33 mouse cellular contexts compared by ENCODE assay signal in genomic region chr11:110967019-110967761, GRCm38 (mm10). TPM values are rescaled to one million over a fixed set of nuclear protein-coding genes. Genes with fewer than 3 reads are reported as not detected.
DNase-seq lines count a peak whose midpoint lies in the region; ATAC-seq and TF ChIP-seq lines count a peak whose summit lies in the region.
"Had no signal": no experiment of that assay in that cellular context is flagged by ENCODE, and none has a peak within 500 bp of the region (broad histone marks: within the 10 kb centered on the region; RNA-seq: fewer than 3 reads in every experiment).

No protein-coding gene starts in this region.

- no peaks in the 10 kb centered on the region for H3K27me3 ChIP-seq in Patski
- no peaks in the 10 kb centered on the region for H3K27me3 ChIP-seq in intestine, embryonic 15.5 days (replicated peaks)
- H3K27me3 ChIP-seq: embryonic facial prominence, embryonic 15.5 days; heart, embryonic 12.5 days; hindbrain, embryonic 13.5 days; limb, embryonic 15.5 days; midbrain, embryonic 15.5 days; neural tube, embryonic 15.5 days had no signal

- H3K27ac ChIP-seq in intestine, embryonic 15.5 days = no peak overlapping the region
- H3K27ac ChIP-seq: embryonic facial prominence, embryonic 15.5 days; hindbrain, embryonic 13.5 days; limb, embryonic 10.5 days; limb, embryonic 15.5 days; liver, embryonic 14.5 days; midbrain, embryonic 10.5 days; midbrain, embryonic 15.5 days; neural tube, embryonic 15.5 days had no signal

- WGBS in intestine, embryonic 15.5 days = 68% methylated on average over 11 of the region's 11 CpGs

- POLR2A ChIA-PET in Patski (lab: Charles Lee) = interaction anchor here (0.6 kb wide), 3 partner anchors 21 to 132 kb away, joined by 3 read pairs; no protein-coding TSS in a partner anchor

- CTCF ChIA-PET in Patski (lab: Charles Lee) = interaction anchor here (1.0 to 1.6 kb wide), 4 partner anchors 17 to 154 kb away, joined by 3 to 6 read pairs (median 4); no protein-coding TSS in a partner anchor

- no peak overlapping the region for H3K4me3 ChIP-seq in intestine, embryonic 15.5 days (replicated peaks)
- H3K4me3 ChIP-seq: embryonic facial prominence, embryonic 15.5 days; heart, embryonic 12.5 days; hindbrain, embryonic 13.5 days; limb, embryonic 10.5 days; limb, embryonic 15.5 days; midbrain, embryonic 10.5 days; midbrain, embryonic 15.5 days; neural tube, embryonic 15.5 days had no signal

- DNase-seq in Patski (ENCODE audit: low read depth, low spot score) = no peak
- DNase-seq in kidney, adult 9 months = peak; percentile 35
- DNase-seq in kidney, postnatal 14 days = peak; percentile 15
- DNase-seq in layer of hippocampus, adult 18-20 months (ENCODE audit: low spot score in 2 of 2) = no peak
- no peak for DNase-seq in spleen, postnatal 14 days (ENCODE audit: low spot score in 2 of 2)
- DNase-seq: adrenal gland, postnatal 14 days; cerebellum, adult 18-20 months; cerebellum, postnatal 10 days; gastrocnemius, postnatal 25 days; heart, adult 11 months; heart, postnatal 4 days; layer of hippocampus, adult 9-11 months; lung, adult 2 months; lung, postnatal 14 days; retina, postnatal 1 day; right cerebral cortex, postnatal 14 days; thymus, postnatal 25 days had no signal

- peak; percentile 49 for ATAC-seq in Patski
- 0 out of 2 replicates have a peak, but pooled peaks have one; percentile 17 for ATAC-seq in intestine, embryonic 15.5 days
- ATAC-seq in erythroblast, adult 5-6 weeks (replicated peaks; ENCODE audit: low FRiP score, poor library complexity, severe bottlenecking) = no peak
- ATAC-seq: forebrain, embryonic 14.5 days; midbrain, embryonic 15.5 days had no signal

- no peak overlapping the region for H3K4me2 ChIP-seq in intestine, embryonic 15.5 days (replicated peaks)
- H3K4me2 ChIP-seq: embryonic facial prominence, embryonic 15.5 days; heart, embryonic 12.5 days; hindbrain, embryonic 13.5 days; limb, embryonic 15.5 days; midbrain, embryonic 15.5 days; neural tube, embryonic 15.5 days had no signal

- H3K36me3 ChIP-seq in intestine, embryonic 15.5 days = no peaks in the 10 kb centered on the region
- H3K36me3 ChIP-seq: embryonic facial prominence, embryonic 15.5 days; heart, embryonic 12.5 days; hindbrain, embryonic 13.5 days; limb, embryonic 10.5 days; limb, embryonic 15.5 days; midbrain, embryonic 10.5 days; midbrain, embryonic 15.5 days; neural tube, embryonic 15.5 days had no signal

- in situ Hi-C loops in Patski (cut with MboI; ENCODE audit: low pct_unique_long_range_greater_than_20kb) = no loop called here

- no peak overlapping the region for H3K9ac ChIP-seq in intestine, embryonic 15.5 days
- H3K9ac ChIP-seq: embryonic facial prominence, embryonic 15.5 days; heart, embryonic 12.5 days; hindbrain, embryonic 13.5 days; limb, embryonic 15.5 days; liver, embryonic 14.5 days; midbrain, embryonic 15.5 days; neural tube, embryonic 15.5 days had no signal

- H3K4me1 ChIP-seq in intestine, embryonic 15.5 days (replicated peaks) = no peaks in the 10 kb centered on the region
- H3K4me1 ChIP-seq: embryonic facial prominence, embryonic 15.5 days; hindbrain, embryonic 13.5 days; midbrain, embryonic 15.5 days; neural tube, embryonic 15.5 days had no signal

- no peak for TF ChIP-seq CTCF in Patski (IDR thresholded peaks at IDR 0.05)

- no peaks in the 10 kb centered on the region for H3K9me3 ChIP-seq in intestine, embryonic 15.5 days
- H3K9me3 ChIP-seq: embryonic facial prominence, embryonic 15.5 days; heart, embryonic 12.5 days; hindbrain, embryonic 13.5 days; limb, embryonic 10.5 days; limb, embryonic 15.5 days; midbrain, embryonic 10.5 days; midbrain, embryonic 15.5 days; neural tube, embryonic 15.5 days had no signal

RNA-seq across cellular contexts. Expression of gene Kcnj16, which starts 0.6 kb away (rescaled TPM):
- 117 TPM for polyA plus RNA-seq in Patski (2021)
- polyA plus RNA-seq in intestine, embryonic 15.5 days (2015; fragmentation: Nextera tagmentation; extraction: Ambion mirVana) = 0.14 TPM in 2 replicates
- total RNA-seq in layer of hippocampus, adult 18-20 months (2021) = 10 to 100 TPM; 18.9 to 22.0 TPM
- total RNA-seq in erythroblast, adult 5-6 weeks (2015; ENCODE audit: low replicate concordance) = not detected in 2 replicates
- total RNA-seq in erythroblast, adult 5-6 weeks (2017; ENCODE audit: low replicate concordance) = 0.14 and 0.43 TPM in 2 replicates
- total RNA-seq: common myeloid progenitor, adult 5-6 weeks; gastrocnemius, postnatal 25 days; heart, postnatal 4 days; megakaryocyte progenitor cell, adult 5-6 weeks; MEL had no signal
- polyA plus RNA-seq: forebrain, embryonic 14.5 days; heart, embryonic 12.5 days; heart, postnatal 0 days; limb, embryonic 10.5 days; limb, embryonic 15.5 days; lung, adult 2 months; midbrain, embryonic 10.5 days had no signal

Comparison
In these comparisons a context has a peak if more than half of its experiments do, and no peak if none do; other contexts are left out.
1. DNase-seq: peak in kidney, adult 9 months (single experiment) and kidney, postnatal 14 days (single experiment); none in Patski (single experiment), layer of hippocampus, adult 18-20 months (0 of 2) and spleen, postnatal 14 days (0 of 2).
2. RNA of gene Kcnj16, which starts 0.6 kb away (total RNA-seq): 18.9 to 22.0 TPM in layer of hippocampus, adult 18-20 months; 0.14 to 0.43 TPM in erythroblast, adult 5-6 weeks; every median in the first group is over 10 times any median in the second.